Mouse (Mus musculus) olfactory bulb, adult 2 months (tissue): ENCODE measurements around the gene Slc23a2. TPM values are rescaled to one million over a fixed set of nuclear protein-coding genes. Genes with fewer than 3 reads are reported as not detected.

Source experiments
- H3K27ac ChIP-seq: fragments of 200-500 bp; 2 replicates; pipeline ENCODE4 v1.5.1; 2012; ENCODE audit warnings: low read depth, low read length; ENCODE audit not compliant: insufficient read depth
- H3K4me1 ChIP-seq: fragments of 200-500 bp; 2 replicates; pipeline ENCODE4 v1.6.1; 2012; ENCODE audit warnings: low read length; ENCODE audit not compliant: control insufficient read depth, insufficient read depth
- H3K4me3 ChIP-seq: fragments of 200-500 bp; 2 replicates; pipeline ENCODE4 v1.5.1; 2012; ENCODE audit warnings: mild to moderate bottlenecking, low read depth, low read length, moderate library complexity; ENCODE audit not compliant: insufficient read depth
- CTCF ChIP-seq: fragments of 200-500 bp; IDR thresholded peaks from 2 replicates; pipeline ENCODE4 v1.5.1; 2012; ENCODE audit warnings: low read depth, mild to moderate bottlenecking, low read length, moderate library complexity; ENCODE audit not compliant: insufficient read depth
- POLR2A ChIP-seq: fragments of 200-500 bp; IDR thresholded peaks from 2 replicates; pipeline ENCODE4 v1.6.1; 2012; ENCODE audit warnings: mild to moderate bottlenecking, low read depth, low read length, moderate library complexity; ENCODE audit not compliant: insufficient read depth
- WGBS: fragments of 180-500 bp; shearing (Covaris S2); methylation state at CpG from one replicate; pipeline ENCODE4 v1.1.7; 2018; 5-methylcytosine and 5-hydroxymethylcytosine counted together
- polyA plus RNA-seq: library from polyadenylated mRNA; stranded (reverse); fragments of >200 nt; gene quantifications from 2 replicates; pipeline ENCODE4 v1.2.4, GENCODE M21; 2012; ENCODE audit warnings: low replicate concordance; ENCODE audit not compliant: missing spikeins, insufficient read depth, insufficient read length

Slc23a2 gene
- polyA plus RNA-seq, 1 experiment: not detected

DNA sequence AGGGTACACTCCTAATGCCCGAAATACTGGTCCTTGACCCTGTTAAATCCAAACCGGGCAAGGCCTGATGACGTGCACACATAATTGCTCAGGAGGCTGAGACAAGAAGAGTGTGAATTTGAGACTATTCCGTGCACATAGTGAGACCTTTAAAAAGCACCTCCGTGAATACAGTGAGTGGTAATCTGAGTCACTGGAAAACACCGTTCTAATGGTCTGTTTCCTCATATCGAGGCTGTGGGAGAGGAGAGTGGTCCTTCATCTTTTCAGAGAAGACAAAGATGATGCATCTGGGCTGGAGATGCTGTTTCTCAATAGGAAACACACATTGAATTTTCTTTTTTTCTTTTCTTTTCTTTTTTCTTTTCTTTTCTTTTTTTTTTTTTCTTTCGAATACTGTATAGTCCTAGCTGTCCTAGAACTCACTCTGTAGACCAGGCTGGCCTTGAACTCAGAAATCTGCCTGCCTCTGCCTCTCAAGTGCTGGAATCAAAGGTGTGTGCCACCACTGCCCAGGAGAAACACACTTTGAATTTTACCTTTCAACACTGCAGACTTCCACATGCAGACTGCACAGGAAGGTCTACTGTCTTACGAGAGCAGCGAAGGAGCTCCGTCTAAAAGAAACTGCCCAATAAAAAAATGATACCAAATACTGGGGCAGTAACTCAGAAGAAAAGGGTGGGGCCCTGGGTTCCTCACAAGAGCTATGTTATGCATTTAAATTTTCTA lies 113.4 kb downstream of the Slc23a2 start:
- H3K4me3 ChIP-seq: no peak overlapping the region
- 79% methylated on average over 11 of the region's 11 CpGs for WGBS

DNA sequence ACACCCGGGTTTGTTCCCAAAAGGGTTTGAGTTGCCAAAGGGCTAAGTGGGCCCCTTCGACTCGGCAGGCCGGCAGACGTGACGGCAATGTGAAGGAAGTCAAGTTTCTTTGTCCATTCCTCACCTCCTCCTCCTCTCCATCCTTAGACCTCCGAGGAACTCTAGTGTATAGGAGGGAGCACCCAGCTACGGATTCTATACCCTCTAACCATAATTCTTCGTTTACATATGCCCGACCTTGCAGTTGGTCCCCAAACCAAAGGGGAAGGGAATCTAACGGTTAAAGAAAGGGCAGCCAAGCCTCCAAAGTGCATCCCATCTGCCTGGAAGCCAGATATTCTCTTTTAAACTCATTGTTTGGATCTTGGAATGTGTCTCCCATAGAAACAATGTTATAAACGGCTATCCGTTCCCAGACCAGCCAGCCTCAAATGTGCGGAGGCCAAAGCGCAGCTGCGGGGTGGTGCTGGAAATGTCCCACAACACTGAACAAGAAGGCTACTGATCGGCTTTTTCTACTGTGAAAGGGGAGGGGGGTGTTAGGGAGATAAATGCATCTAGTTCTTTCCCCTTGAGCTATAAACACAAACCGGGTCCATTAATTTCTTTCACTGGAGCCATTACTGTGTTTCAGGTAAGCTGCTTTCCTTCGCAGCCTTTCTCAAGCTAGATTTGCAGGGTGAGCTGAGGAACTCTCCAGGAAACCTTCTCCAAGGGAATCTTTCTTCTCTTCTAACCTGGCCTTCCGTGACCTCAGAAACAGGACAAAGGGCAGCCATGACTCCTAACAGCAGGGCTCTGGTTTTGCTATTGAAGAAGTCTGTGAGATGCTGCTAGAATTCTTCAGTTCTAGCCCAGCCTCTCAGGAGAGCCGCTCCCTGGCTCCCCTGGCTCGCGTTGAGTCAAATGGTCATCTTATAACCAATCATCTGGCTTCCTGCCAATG lies 114.2 kb downstream of the Slc23a2 start:
- Histone ChIP-seq H3K4me1 (peaks cover 19% of the 10 kb centered on the region), H3K27ac (peak overlapping the region; percentile 71), H3K4me3 (peak overlapping the region; percentile 43)
- WGBS: 29% methylated on average over 23 of the region's 23 CpGs
- TF ChIP-seq POLR2A (no peak), CTCF (no peak)

More for the DNA sequence above, 113.4 kb downstream of the Slc23a2 start:
- Histone ChIP-seq H3K27ac (no peak overlapping the region), H3K4me1 (peaks cover 19% of the 10 kb centered on the region)
- TF ChIP-seq POLR2A (no peak), CTCF (no peak)

DNA sequence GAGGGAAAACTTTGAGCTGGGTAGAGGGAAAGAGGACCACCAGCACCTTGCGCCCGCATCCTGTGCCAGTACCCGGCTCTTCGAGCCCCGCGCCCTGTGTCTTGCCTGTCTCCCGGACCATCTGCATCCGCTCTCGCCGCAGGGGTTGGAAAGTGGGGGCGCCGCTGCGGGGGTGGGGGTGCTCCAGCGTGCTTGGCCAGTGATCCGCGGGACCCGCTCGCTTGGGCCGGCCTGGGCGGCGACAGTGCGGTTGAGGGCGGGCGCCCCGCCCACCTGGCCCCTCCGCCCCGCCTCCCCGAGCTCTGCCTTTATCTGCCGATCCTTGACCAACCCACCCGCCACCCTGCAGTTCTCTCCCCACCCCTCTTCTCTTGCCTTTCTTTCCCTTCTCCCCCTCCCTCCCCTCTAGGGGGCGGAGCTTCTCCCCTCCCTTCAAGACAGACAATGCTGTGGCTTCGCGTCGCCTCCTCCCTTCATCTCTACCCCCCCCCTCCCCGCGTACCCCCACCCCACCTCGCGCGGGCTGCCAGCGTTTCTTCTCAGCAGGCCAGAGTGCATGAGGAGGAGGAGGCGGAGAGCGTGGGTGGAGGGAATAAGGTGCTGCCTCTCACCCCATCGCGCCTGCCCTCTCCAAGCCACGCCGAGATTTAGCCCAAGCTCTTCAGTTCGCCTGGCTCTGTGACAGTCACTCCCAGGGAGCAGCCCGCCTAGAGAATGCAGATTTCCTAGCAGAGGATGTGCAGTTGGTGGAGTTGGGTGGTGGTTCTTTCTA lies 115.1 kb downstream of the Slc23a2 start, which contains the start of gene Rassf2:
Gene Rassf2, minus strand, starts transcription at position 613 of the 772 bp plus-strand sequence.
- TF ChIP-seq CTCF (no peak), POLR2A (no peak)
- Histone ChIP-seq H3K27ac (peak within 1 kb of the TSS; percentile 71), H3K4me1 (peaks cover 19% of the 10 kb centered on the region), H3K4me3 (peak within 1 kb of the TSS; percentile 43)
- WGBS: under 1% methylated on average over 43 of the region's 48 CpGs

DNA sequence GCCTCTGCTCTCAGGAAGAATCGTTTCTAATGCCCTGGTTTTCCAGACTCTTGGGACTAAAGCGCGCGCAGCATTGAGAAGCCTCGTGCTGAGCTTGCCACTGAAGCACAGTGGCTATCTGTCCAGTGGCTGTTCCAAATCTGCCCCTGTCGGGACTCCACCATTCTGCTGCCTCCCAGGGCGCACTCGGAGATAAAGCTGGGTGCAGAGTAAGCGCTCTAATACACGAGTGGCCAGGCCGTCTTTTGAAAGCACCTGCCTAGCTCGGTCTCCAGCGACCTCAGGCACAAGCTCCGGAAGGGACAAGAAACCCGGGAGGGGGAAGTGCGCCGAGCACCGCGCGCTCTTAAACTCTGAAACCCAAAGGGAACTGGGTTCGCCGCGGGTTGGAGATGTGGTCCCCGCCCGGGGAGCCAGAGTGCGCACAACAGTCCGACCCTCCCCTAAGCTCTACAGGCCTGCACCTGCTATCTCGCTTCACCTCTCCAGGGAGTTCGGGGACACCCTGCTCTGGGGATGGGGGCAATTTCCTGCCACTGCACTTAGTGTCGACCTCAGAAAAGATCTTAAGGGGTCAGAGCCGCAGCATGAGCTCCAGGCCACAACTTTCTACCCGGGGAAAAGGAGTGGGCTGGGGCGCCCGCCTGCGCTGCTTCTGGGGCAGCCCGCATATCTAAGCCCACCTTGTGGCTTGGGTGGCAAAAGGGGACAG lies 115.9 kb downstream of the Slc23a2 start:
- Histone ChIP-seq H3K4me3 (peak overlapping the region; percentile 43), H3K4me1 (peaks cover 19% of the 10 kb centered on the region), H3K27ac (peak overlapping the region; percentile 12)
- TF ChIP-seq POLR2A (no peak), CTCF (no peak)
- 9% methylated on average over 36 of the region's 36 CpGs for WGBS

DNA sequence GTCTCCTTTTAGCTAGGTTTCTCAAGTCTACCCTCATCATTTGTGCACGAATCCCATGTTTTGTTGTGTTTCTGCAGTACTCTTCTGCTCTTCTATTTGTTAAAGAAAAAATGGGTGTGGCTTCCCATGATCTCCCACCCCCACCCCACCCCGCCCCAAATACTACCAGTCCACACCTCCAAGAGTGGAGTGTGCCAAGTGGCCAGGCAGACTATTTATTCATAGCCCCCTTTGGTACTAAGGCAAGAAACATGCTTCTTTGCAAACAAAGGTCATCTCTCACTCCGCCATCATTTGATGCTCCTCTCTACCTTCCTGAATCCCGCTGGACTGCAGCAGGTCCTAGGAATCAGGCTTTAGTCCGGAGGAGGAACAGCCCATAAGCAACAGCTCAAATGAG lies 116.8 kb downstream of the Slc23a2 start:
- TF ChIP-seq CTCF (no peak), POLR2A (no peak)
- 48% methylated on average over 5 of the region's 5 CpGs for WGBS
- no peak overlapping the region for H3K4me3 ChIP-seq
- no peak overlapping the region for H3K27ac ChIP-seq
- H3K4me1 ChIP-seq: peaks cover 19% of the 10 kb centered on the region

DNA sequence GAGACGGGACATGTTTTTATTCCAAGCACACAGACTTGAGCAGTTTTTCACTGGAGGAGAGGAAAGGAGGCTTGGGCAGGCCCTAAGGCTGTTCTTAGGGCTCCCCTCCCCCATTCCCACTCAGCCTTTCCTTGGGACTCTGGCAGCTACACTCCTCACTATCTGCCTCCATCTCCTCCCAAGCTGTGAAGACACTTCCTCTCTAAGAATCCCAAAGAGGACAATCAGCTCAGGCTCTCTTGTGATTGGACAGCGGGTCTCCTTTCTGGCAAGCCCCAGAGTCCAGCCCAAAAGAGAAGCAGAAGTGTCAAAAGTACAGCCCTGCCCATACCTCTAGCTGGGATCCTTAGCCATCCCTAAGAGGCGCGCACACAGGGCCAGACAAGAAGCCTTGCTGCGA lies 117.5 kb downstream of the Slc23a2 start:
- H3K4me1 ChIP-seq: peaks cover 19% of the 10 kb centered on the region
- TF ChIP-seq POLR2A (no peak), CTCF (no peak)
- WGBS: 83% methylated on average over 5 of the region's 5 CpGs
- no peak overlapping the region for H3K27ac ChIP-seq
- no peak overlapping the region for H3K4me3 ChIP-seq

DNA sequence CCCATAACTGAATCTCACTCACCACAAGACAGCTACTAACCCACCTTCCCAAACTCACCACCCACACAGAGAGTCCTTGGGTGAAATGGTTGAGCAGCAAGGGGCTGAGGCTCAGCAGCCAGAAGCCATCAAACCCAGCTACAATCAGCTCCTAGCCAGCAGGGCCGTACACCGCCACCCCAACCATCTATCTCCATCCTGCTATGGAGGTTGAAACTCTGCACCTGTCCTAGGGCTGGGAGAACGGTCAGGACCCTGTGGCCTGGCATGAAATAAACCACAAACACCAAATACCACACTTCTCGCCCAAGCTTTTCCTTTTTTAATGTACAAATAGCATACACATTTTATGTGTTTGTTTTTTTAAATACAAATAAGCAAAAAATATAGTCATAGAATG lies 120.9 kb downstream of the Slc23a2 start:
- H3K4me3 ChIP-seq: no peak overlapping the region
- H3K4me1 ChIP-seq: peaks cover 12% of the 10 kb centered on the region; the same call in 1 of the 2 replicates
- WGBS: 97% methylated on average over 4 of the region's 4 CpGs
- no peak overlapping the region for H3K27ac ChIP-seq
- TF ChIP-seq POLR2A (no peak), CTCF (no peak)

DNA sequence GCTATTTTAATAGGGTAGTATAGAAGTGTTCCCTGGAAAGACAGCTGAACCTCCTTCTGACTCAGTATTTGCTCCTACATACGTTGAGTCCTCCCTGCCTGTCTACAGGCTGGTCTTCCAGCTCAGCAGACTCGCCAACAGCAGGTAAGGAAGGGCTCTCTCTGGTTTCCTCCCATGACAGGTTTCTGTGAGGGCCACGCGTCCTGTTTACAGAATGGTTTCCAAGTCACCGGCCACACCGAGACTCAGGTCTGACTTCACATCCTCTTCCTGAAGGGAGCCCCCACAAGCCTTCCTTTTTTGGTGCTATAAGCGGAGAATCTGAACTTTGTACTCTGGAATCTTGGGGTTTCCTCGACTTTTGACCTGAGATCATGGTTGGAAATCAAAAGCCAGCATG lies 122.3 kb downstream of the Slc23a2 start:
- TF ChIP-seq CTCF (no peak), POLR2A (no peak)
- 93% methylated on average over 8 of the region's 8 CpGs for WGBS
- peaks cover 16% of the 10 kb centered on the region for H3K4me1 ChIP-seq
- H3K4me3 ChIP-seq: no peak overlapping the region
- H3K27ac ChIP-seq: no peak overlapping the region

DNA sequence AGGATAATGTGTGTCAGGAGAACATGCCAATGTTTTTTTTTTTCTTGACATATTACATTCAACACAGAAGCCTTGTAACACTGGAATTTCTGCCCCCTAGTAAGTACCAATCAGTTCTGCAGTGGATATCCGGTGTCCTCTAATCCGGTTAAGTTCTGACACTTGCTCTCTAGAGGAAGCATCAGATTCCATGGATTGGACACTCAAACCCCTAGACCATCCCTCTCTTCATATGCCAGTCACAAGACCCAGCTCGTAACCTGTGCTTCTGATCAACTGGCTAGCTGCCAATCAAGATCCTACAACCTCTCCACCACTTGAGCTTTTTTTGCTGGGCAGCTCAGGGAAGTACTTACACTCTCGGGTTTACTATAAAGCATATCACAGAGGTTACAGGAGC lies 123.3 kb downstream of the Slc23a2 start:
- H3K4me3 ChIP-seq: no peak overlapping the region
- TF ChIP-seq POLR2A: no peak
- no peak for TF ChIP-seq CTCF
- H3K27ac ChIP-seq: no peak overlapping the region
- H3K4me1 ChIP-seq: peaks cover 17% of the 10 kb centered on the region
- 77% methylated on average over 4 of the region's 4 CpGs for WGBS
